Mouse (Mus musculus) central nervous system, embryonic 18 days (tissue): ENCODE results near the gene Rassf8. TPM values are rescaled to one million over a fixed set of nuclear protein-coding genes. Genes with fewer than 3 reads are reported as not detected.

Experiments
- polyA plus RNA-seq: library from polyadenylated mRNA; depleted of rRNA; stranded (reverse); fragments of >200 nt; gene quantifications from 2 replicates; pipeline ENCODE4 v1.2.3, GENCODE M21; 2012; rRNA removed

Rassf8 gene
- 9.5 and 10.3 TPM in 2 replicates for polyA plus RNA-seq

GRCm38 (mm10) chr6:145746132-145746849 is at the start of gene Rassf8:
Rassf8 (plus strand) TSS chr6:145746748.

GRCm38 (mm10) chr6:145865289-145865885 is 118.8 kb downstream of the Rassf8 start, which contains the start of gene Bhlhe41:
Bhlhe41 (minus strand) TSS chr6:145865558.

Other genes starting within 250 kb of the Rassf8 start
- gene Lmntd1, start 132.4 kb upstream of the Rassf8 start, polyA plus RNA-seq: 0.98 and 1.1 TPM in 2 replicates
- gene Tuba3b, start 131.0 kb upstream of the Rassf8 start, polyA plus RNA-seq: not detected in 2 replicates
- 3.1 and 3.3 TPM in 2 replicates for gene Bhlhe41, start 118.8 kb downstream of the Rassf8 start, polyA plus RNA-seq
- 1.9 and 2.7 TPM in 2 replicates for gene Sspn, start 184.9 kb downstream of the Rassf8 start, polyA plus RNA-seq